Mouse (Mus musculus) limb, embryonic 10.5 days (tissue): Measurements from ENCODE around the gene Ick. TPM values are rescaled to one million over a fixed set of nuclear protein-coding genes. Genes with fewer than 3 reads are reported as not detected.
"Not testable (repeated sequence)": the region's sequence is repeated elsewhere in the genome, so short reads cannot be mapped to it uniquely, and the experiment has no call there.

Experiments
- DNase-seq: peaks from one replicate; pipeline ENCODE4 v3.0.0-alpha.2; 2017; ENCODE audit warnings: low spot score
- H3K27ac ChIP-seq: fragments of 300-500 bp; sonication (generic); 2 replicates; pipeline ENCODE4 v1.5.1; 2016; ENCODE audit warnings: mild to moderate bottlenecking
- H3K27me3 ChIP-seq: fragments of 300-500 bp; sonication (generic); 2 replicates; pipeline ENCODE4 v1.6.1; 2016; ENCODE audit warnings: low read depth, mild to moderate bottlenecking; ENCODE audit not compliant: poor library complexity, severe bottlenecking
- H3K36me3 ChIP-seq: fragments of 300-500 bp; sonication (generic); 2 replicates; pipeline ENCODE4 v1.6.1; 2016; ENCODE audit warnings: mild to moderate bottlenecking, moderate library complexity
- H3K4me1 ChIP-seq: fragments of 300-500 bp; sonication (generic); 2 replicates; pipeline ENCODE4 v1.6.1; 2016
- H3K4me3 ChIP-seq: fragments of 300-500 bp; sonication (generic); 2 replicates; pipeline ENCODE4 v1.5.1; 2016; ENCODE audit warnings: mild to moderate bottlenecking, moderate library complexity
- H3K9me3 ChIP-seq: fragments of 300-500 bp; sonication (generic); replicated peaks from 2 replicates; pipeline ENCODE4 v1.6.1; 2016; ENCODE audit warnings: mild to moderate bottlenecking
- WGBS: fragments of 180-500 bp; shearing (Covaris S2); methylation state at CpG from one replicate; pipeline ENCODE4 v1.1.7; 2016; 5-methylcytosine and 5-hydroxymethylcytosine counted together
- polyA plus RNA-seq: library from polyadenylated mRNA; unstranded; fragments of >200 nt; fragmentation: Nextera tagmentation; extraction: Ambion mirVana; gene quantifications from 2 replicates; pipeline ENCODE4 v1.2.1, GENCODE M21; 2016

Gene Ick
- polyA plus RNA-seq, result 46.7 and 47.4 TPM in 2 replicates

GRCm38 (mm10) chr9:78108796-78109239, at the start of gene Ick, which contains the start of gene Fbxo9:
Gene Ick, plus strand, starts transcription at chr9:78109192.
Gene Fbxo9, minus strand, starts transcription at chr9:78109065.
- H3K27ac ChIP-seq, result peak within 1 kb of the TSS; percentile 94
- peaks cover 16% of the 10 kb centered on the region for H3K4me1 ChIP-seq
- no peaks in the 10 kb centered on the region for H3K9me3 ChIP-seq
- H3K36me3 ChIP-seq, result peaks cover 2% of the 10 kb centered on the region; the same call in 1 of the 2 replicates
- DNase-seq, result peak; percentile 83
- under 1% methylated on average over 20 of the region's 20 CpGs for WGBS
- peak within 1 kb of the TSS; percentile 93 for H3K4me3 ChIP-seq
- H3K27me3 ChIP-seq, result no peaks in the 10 kb centered on the region

GRCm38 (mm10) chr9:78059525-78060120, 49.4 kb upstream of the Ick start:
- Histone ChIP-seq H3K27ac (no peak overlapping the region), H3K27me3 (no peaks in the 10 kb centered on the region), H3K9me3 (no peaks in the 10 kb centered on the region), H3K36me3 (no peaks in the 10 kb centered on the region), H3K4me1 (peaks cover 7% of the 10 kb centered on the region; the same call in 1 of the 2 replicates), H3K4me3 (no peak overlapping the region)
- 83% methylated on average over 16 of the region's 16 CpGs for WGBS
- no peak for DNase-seq

DNA sequence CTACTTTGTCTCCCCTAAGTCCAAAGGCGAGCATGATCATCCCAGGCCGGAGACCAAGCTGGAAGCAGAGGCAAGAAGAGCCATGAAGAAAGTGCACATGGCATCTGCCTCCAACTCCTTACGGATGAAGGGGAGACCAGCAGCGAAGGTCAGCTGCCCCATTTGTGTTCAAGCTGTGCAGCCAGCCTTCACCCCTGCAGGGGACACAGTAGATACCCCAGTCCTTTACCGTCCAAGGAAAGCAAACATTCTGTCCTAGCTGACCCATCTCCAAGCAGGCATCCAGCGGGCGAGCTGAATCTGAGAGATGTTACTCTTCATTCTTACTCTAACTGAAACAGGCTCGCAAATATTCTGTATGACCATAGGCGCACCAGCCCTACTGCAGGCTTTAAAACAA, 46.6 kb upstream of the Ick start:
- H3K27ac ChIP-seq, result no peak overlapping the region

GRCm38 (mm10) chr9:78064121-78064520, 44.9 kb upstream of the Ick start:
- Histone ChIP-seq H3K4me1 (peaks cover 7% of the 10 kb centered on the region; the same call in 1 of the 2 replicates), H3K27me3 (no peaks in the 10 kb centered on the region), H3K36me3 (no peaks in the 10 kb centered on the region), H3K27ac (no peak overlapping the region), H3K4me3 (no peak overlapping the region), H3K9me3 (no peaks in the 10 kb centered on the region)
- 77% methylated on average over 10 of the region's 10 CpGs for WGBS
- DNase-seq, result no peak

More for the DNA sequence above, 46.6 kb upstream of the Ick start:
- H3K27me3 ChIP-seq, result no peaks in the 10 kb centered on the region
- H3K36me3 ChIP-seq, result no peaks in the 10 kb centered on the region
- DNase-seq, result no peak
- WGBS, result 90% methylated on average over 9 of the region's 9 CpGs
- peaks cover 7% of the 10 kb centered on the region; the same call in 1 of the 2 replicates for H3K4me1 ChIP-seq
- no peaks in the 10 kb centered on the region for H3K9me3 ChIP-seq
- H3K4me3 ChIP-seq, result no peak overlapping the region

DNA sequence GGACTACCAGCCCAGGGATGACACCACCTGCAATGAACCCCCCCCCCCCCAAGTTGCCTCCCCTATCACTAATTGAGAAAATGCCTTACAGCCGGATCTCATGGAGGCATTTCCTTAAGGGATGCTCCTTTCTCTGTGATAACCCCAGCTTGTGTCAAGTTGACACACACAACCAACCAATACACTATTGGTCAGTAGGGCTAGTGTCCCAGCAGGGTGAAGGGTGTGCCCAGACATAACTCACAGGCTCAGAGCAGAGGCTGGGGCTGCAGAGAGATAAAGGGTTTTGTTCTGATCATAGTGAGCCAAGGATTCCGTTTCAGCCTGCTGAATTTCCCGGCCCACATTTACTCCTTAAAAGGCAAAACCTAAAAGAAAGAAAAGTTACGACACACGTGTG, 38.5 kb upstream of the Ick start:
- Histone ChIP-seq H3K4me3 (no peak overlapping the region), H3K27ac (no peak overlapping the region), H3K27me3 (no peaks in the 10 kb centered on the region), H3K9me3 (no peaks in the 10 kb centered on the region), H3K36me3 (no peaks in the 10 kb centered on the region), H3K4me1 (0 out of 2 replicates have a peak, but pooled peaks cover 5% of the 10 kb centered on the region)
- DNase-seq, result no peak
- 88% methylated on average over 5 of the region's 5 CpGs for whole genome bisulfite sequencing

DNA sequence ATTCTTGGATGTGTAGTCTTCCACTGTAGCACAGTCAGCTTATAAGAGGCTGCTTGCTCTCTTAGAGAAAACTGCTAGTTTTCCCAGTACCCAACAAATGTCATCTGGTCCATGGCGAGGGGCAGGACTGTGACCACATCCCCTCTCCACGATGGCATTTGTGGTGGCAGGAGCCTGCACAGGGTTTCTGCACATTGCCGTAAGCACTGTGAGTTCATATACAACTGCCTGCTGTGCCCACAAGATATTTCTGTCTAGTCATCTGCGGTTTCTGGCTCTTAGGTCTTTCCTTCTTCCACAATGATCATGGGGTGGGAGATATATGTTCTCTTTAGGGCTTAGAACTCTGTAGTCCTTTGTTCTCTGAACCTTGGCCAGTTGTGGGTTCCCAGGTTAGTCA, 37.4 kb upstream of the Ick start:
- Histone ChIP-seq H3K36me3 (no peaks in the 10 kb centered on the region), H3K27ac (no peak overlapping the region), H3K9me3 (no peaks in the 10 kb centered on the region), H3K4me1 (0 out of 2 replicates have a peak, but pooled peaks cover 5% of the 10 kb centered on the region), H3K27me3 (no peaks in the 10 kb centered on the region), H3K4me3 (no peak overlapping the region)
- 88% methylated on average over 4 of the region's 4 CpGs for WGBS
- DNase-seq, result no peak

- WGBS, result 91% methylated on average over 3 of the region's 3 CpGs
- DNase-seq, H3K27ac ChIP-seq, H3K9me3 ChIP-seq, H3K36me3 ChIP-seq, H3K27me3 ChIP-seq, H3K4me1 ChIP-seq, H3K4me3 ChIP-seq: not testable (repeated sequence)
These were observed 35.7 kb upstream of the Ick start for GRCm38 (mm10) chr9:78073291-78073690.

- 94% methylated on average over 13 of the region's 13 CpGs for WGBS
- no peak overlapping the region for H3K4me3 ChIP-seq
- no peaks in the 10 kb centered on the region for H3K36me3 ChIP-seq
- no peaks in the 10 kb centered on the region for H3K9me3 ChIP-seq
- no peaks in the 10 kb centered on the region for H3K27me3 ChIP-seq
- DNase-seq, result no peak
- H3K27ac ChIP-seq, result no peak overlapping the region
- 0 out of 2 replicates have a peak, but pooled peaks cover 5% of the 10 kb centered on the region for H3K4me1 ChIP-seq
These were observed 35.2 kb upstream of the Ick start for GRCm38 (mm10) chr9:78073713-78074340.

- no peak overlapping the region for H3K4me3 ChIP-seq
- WGBS, result 95% methylated on average over 3 of the region's 3 CpGs
- no peaks in the 10 kb centered on the region for H3K9me3 ChIP-seq
- no peaks in the 10 kb centered on the region for H3K27me3 ChIP-seq
- no peak overlapping the region for H3K27ac ChIP-seq
- H3K4me1 ChIP-seq, result 0 out of 2 replicates have a peak, but pooled peaks cover 5% of the 10 kb centered on the region
- no peaks in the 10 kb centered on the region for H3K36me3 ChIP-seq
- DNase-seq, result no peak
These were observed 33.7 kb upstream of the Ick start for GRCm38 (mm10) chr9:78075256-78075655.

DNA sequence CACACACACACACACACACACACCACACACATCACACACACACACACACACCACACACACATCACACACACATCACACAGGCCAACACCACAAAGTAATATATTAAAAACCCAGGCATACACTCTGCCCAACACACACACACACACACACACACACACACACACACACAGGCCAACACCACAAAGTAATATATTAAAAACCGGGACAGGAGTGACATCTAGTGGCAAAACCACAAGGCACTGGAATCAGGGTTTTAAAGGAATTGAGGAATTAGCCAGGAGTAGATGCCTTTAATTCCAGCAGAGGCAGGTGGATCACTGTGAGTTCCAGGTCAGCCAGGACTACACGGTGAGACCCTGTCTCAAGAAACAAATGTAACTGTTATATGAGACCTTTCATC, 30.8 kb upstream of the Ick start:
- H3K9me3 ChIP-seq, result no peaks in the 10 kb centered on the region
- H3K27me3 ChIP-seq, result no peaks in the 10 kb centered on the region
- H3K36me3 ChIP-seq, result peaks cover 12% of the 10 kb centered on the region
- 35% methylated on average over 2 of the region's 2 CpGs for WGBS
- H3K27ac ChIP-seq, result no peak overlapping the region
- H3K4me3 ChIP-seq, result no peak overlapping the region
- no peaks in the 10 kb centered on the region for H3K4me1 ChIP-seq
- no peak for DNase-seq

- Histone ChIP-seq H3K4me1 (no peaks in the 10 kb centered on the region), H3K4me3 (no peak overlapping the region), H3K36me3 (peaks cover 46% of the 10 kb centered on the region), H3K27ac (no peak overlapping the region), H3K27me3 (no peaks in the 10 kb centered on the region), H3K9me3 (no peaks in the 10 kb centered on the region)
- 87% methylated on average over 7 of the region's 7 CpGs for WGBS
- DNase-seq, result no peak
These were observed 27.2 kb upstream of the Ick start for GRCm38 (mm10) chr9:78081835-78082234.

DNA sequence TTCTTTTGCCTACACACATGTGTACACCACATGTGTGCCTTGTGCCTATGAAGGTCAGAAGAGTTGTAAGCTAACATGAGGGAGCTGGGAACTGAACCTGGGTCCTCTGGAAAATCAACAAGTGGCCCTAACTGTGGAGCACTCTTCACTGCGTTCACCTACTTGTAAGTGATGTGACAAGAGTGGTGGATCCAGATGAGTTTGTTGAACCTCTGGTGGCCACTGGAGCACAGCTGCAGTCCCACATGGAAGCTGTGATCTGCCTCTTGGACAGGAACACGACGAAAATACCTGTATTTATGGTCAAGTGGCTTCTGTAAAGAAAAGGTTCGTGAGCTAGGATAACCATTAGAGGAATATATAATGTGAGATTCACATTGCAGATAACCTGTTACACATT, 24.7 kb upstream of the Ick start:
- Histone ChIP-seq H3K9me3 (no peaks in the 10 kb centered on the region), H3K27ac (no peak overlapping the region), H3K27me3 (no peaks in the 10 kb centered on the region), H3K4me3 (no peak overlapping the region), H3K4me1 (no peaks in the 10 kb centered on the region), H3K36me3 (peaks cover 62% of the 10 kb centered on the region)
- 93% methylated on average over 4 of the region's 4 CpGs for WGBS
- no peak for DNase-seq

GRCm38 (mm10) chr9:78085722-78086287, 23.2 kb upstream of the Ick start:
- WGBS, result 84% methylated on average over 14 of the region's 14 CpGs
- no peak for DNase-seq
- Histone ChIP-seq H3K9me3 (no peaks in the 10 kb centered on the region), H3K36me3 (peaks cover 67% of the 10 kb centered on the region), H3K4me3 (no peak overlapping the region), H3K27me3 (no peaks in the 10 kb centered on the region), H3K27ac (no peak overlapping the region), H3K4me1 (no peaks in the 10 kb centered on the region)
